Mouse (Mus musculus) small intestine, adult 2 months (tissue): ENCODE data around the gene 0610030E20Rik. TPM values are rescaled to one million over a fixed set of nuclear protein-coding genes. Genes with fewer than 3 reads are reported as not detected.

Experiments used
- H3K27ac ChIP-seq: fragments of 200-500 bp; 2 replicates; pipeline ENCODE4 v1.5.1; 2012; ENCODE audit warnings: low read depth, low read length, control low read depth, inconsistent platforms; ENCODE audit not compliant: insufficient read depth
- H3K27me3 ChIP-seq: fragments of 200-500 bp; 2 replicates; pipeline ENCODE4 v1.6.1; 2012; ENCODE audit warnings: mild to moderate bottlenecking, moderate library complexity, low read length, inconsistent platforms; ENCODE audit not compliant: control insufficient read depth, insufficient read depth
- H3K36me3 ChIP-seq: fragments of 200-500 bp; 2 replicates; pipeline ENCODE4 v1.6.1; 2012; ENCODE audit warnings: mild to moderate bottlenecking, low read length, control low read depth, inconsistent platforms; ENCODE audit not compliant: control insufficient read depth, insufficient read depth
- H3K4me1 ChIP-seq: fragments of 200-500 bp; 2 replicates; pipeline ENCODE4 v1.6.1; 2012; ENCODE audit warnings: low read length, inconsistent platforms, mixed read lengths; ENCODE audit not compliant: control insufficient read depth, insufficient read depth, insufficient read length
- H3K4me3 ChIP-seq: fragments of 200-500 bp; 2 replicates; pipeline ENCODE4 v1.5.1; 2012; ENCODE audit warnings: low read depth, mild to moderate bottlenecking, control low read depth, inconsistent platforms, low read length, moderate library complexity
- CTCF ChIP-seq: fragments of 200-500 bp; IDR thresholded peaks from 2 replicates; pipeline ENCODE4 v1.5.1; 2012; ENCODE audit warnings: low read depth, mild to moderate bottlenecking, control low read depth, inconsistent platforms, low read length, moderate library complexity, mixed read lengths; ENCODE audit not compliant: insufficient replicate concordance, insufficient read length; ENCODE audit errors: extremely low read depth
- POLR2A ChIP-seq: fragments of 200-500 bp; IDR thresholded peaks from 2 replicates; pipeline ENCODE4 v1.6.1; 2012; ENCODE audit warnings: low read depth, mild to moderate bottlenecking, control low read depth, inconsistent platforms, low read length, moderate library complexity
- WGBS: fragments of 180-500 bp; shearing (Covaris S2); methylation state at CpG from one replicate; pipeline ENCODE4 v1.1.7; 2018; 5-methylcytosine and 5-hydroxymethylcytosine counted together
- polyA plus RNA-seq: library from polyadenylated mRNA; depleted of rRNA; stranded (reverse); fragments of >200 nt; gene quantifications from 2 replicates; pipeline ENCODE4 v1.2.3, GENCODE M21; 2012

The 0610030E20Rik gene
- polyA plus RNA-seq, 1 experiment, result 12.7 TPM

- H3K27me3 ChIP-seq, result no peaks in the 10 kb centered on the region
- WGBS, result 86% methylated on average over 2 of the region's 2 CpGs
These were observed 31.7 kb upstream of the 0610030E20Rik start for GRCm38 (mm10) chr6:72315384-72315783.

GRCm38 (mm10) chr6:72316044-72316443 is 31.1 kb upstream of the 0610030E20Rik start:
- 88% methylated on average over 1 of the region's 1 CpGs for WGBS
- peaks cover 36% of the 10 kb centered on the region for H3K36me3 ChIP-seq

More at GRCm38 (mm10) chr6:72315384-72315783, 31.7 kb upstream of the 0610030E20Rik start:
- Histone ChIP-seq H3K4me3 (no peak overlapping the region), H3K36me3 (peaks cover 30% of the 10 kb centered on the region), H3K4me1 (no peaks in the 10 kb centered on the region), H3K27ac (no peak overlapping the region)
- TF ChIP-seq POLR2A (no peak), CTCF (no peak)

GRCm38 (mm10) chr6:72318440-72318839 is 28.7 kb upstream of the 0610030E20Rik start:
- 79% methylated on average over 5 of the region's 5 CpGs for WGBS
- Histone ChIP-seq H3K4me3 (no peak overlapping the region), H3K27ac (no peak overlapping the region), H3K27me3 (no peaks in the 10 kb centered on the region), H3K36me3 (peaks cover 51% of the 10 kb centered on the region), H3K4me1 (no peaks in the 10 kb centered on the region)
- TF ChIP-seq POLR2A (no peak), CTCF (no peak)

More at GRCm38 (mm10) chr6:72316044-72316443, 31.1 kb upstream of the 0610030E20Rik start:
- H3K27me3 ChIP-seq, result no peaks in the 10 kb centered on the region
- no peak for TF ChIP-seq CTCF
- no peak for TF ChIP-seq POLR2A
- no peak overlapping the region for H3K4me3 ChIP-seq
- H3K27ac ChIP-seq, result no peak overlapping the region
- no peaks in the 10 kb centered on the region for H3K4me1 ChIP-seq

GRCm38 (mm10) chr6:72319019-72319418 is 28.1 kb upstream of the 0610030E20Rik start:
- H3K27me3 ChIP-seq, result no peaks in the 10 kb centered on the region
- no peak overlapping the region for H3K4me3 ChIP-seq
- 74% methylated on average over 11 of the region's 11 CpGs for WGBS
- H3K36me3 ChIP-seq, result peaks cover 55% of the 10 kb centered on the region
- H3K27ac ChIP-seq, result no peak overlapping the region
- no peak for TF ChIP-seq POLR2A
- TF ChIP-seq CTCF, result no peak
- no peaks in the 10 kb centered on the region for H3K4me1 ChIP-seq

GRCm38 (mm10) chr6:72322936-72323335 is 24.2 kb upstream of the 0610030E20Rik start:
- Histone ChIP-seq H3K27ac (no peak overlapping the region), H3K36me3 (peaks cover 73% of the 10 kb centered on the region), H3K4me3 (no peak overlapping the region), H3K4me1 (no peaks in the 10 kb centered on the region), H3K27me3 (no peaks in the 10 kb centered on the region)
- no peak for TF ChIP-seq POLR2A
- TF ChIP-seq CTCF, result no peak
- 97% methylated on average over 3 of the region's 3 CpGs for WGBS

- H3K4me1 ChIP-seq, result no peaks in the 10 kb centered on the region
- no peak for TF ChIP-seq CTCF
- TF ChIP-seq POLR2A, result no peak
- H3K36me3 ChIP-seq, result peaks cover 74% of the 10 kb centered on the region
- no peaks in the 10 kb centered on the region for H3K27me3 ChIP-seq
- no peak overlapping the region for H3K27ac ChIP-seq
- no peak overlapping the region for H3K4me3 ChIP-seq
- 89% methylated on average over 6 of the region's 6 CpGs for WGBS
These were observed 23.2 kb upstream of the 0610030E20Rik start for GRCm38 (mm10) chr6:72323786-72324508.

- peaks cover 58% of the 10 kb centered on the region for H3K36me3 ChIP-seq
- TF ChIP-seq POLR2A, result no peak
- peak; percentile 40; the same call in 1 of the 2 replicates for TF ChIP-seq CTCF
- no peak overlapping the region for H3K27ac ChIP-seq
- H3K27me3 ChIP-seq, result no peaks in the 10 kb centered on the region
- no peaks in the 10 kb centered on the region for H3K4me1 ChIP-seq
- 43% methylated on average over 6 of the region's 6 CpGs for WGBS
- no peak overlapping the region for H3K4me3 ChIP-seq
These were observed 20.8 kb upstream of the 0610030E20Rik start for GRCm38 (mm10) chr6:72326274-72326673.

GRCm38 (mm10) chr6:72329019-72329418 is 18.1 kb upstream of the 0610030E20Rik start:
- TF ChIP-seq POLR2A (no peak), CTCF (no peak)
- Histone ChIP-seq H3K4me3 (no peak overlapping the region), H3K4me1 (no peaks in the 10 kb centered on the region), H3K27ac (no peak overlapping the region), H3K36me3 (peaks cover 50% of the 10 kb centered on the region), H3K27me3 (no peaks in the 10 kb centered on the region)
- 86% methylated on average over 5 of the region's 5 CpGs for WGBS
